Mouse (Mus musculus) liver, postnatal 0 days (tissue): ENCODE results near the gene Slain2.

Experiments
- CTCF ChIP-seq: sonication (generic); IDR thresholded peaks from 2 replicates; pipeline ENCODE4 v1.5.1; 2016; ENCODE audit warnings: antibody characterized with exemption, low read depth
- EP300 ChIP-seq: IDR thresholded peaks from 2 replicates; pipeline ENCODE4 v1.6.1; 2016; ENCODE audit warnings: antibody characterized with exemption, low read depth, mild to moderate bottlenecking

DNA sequence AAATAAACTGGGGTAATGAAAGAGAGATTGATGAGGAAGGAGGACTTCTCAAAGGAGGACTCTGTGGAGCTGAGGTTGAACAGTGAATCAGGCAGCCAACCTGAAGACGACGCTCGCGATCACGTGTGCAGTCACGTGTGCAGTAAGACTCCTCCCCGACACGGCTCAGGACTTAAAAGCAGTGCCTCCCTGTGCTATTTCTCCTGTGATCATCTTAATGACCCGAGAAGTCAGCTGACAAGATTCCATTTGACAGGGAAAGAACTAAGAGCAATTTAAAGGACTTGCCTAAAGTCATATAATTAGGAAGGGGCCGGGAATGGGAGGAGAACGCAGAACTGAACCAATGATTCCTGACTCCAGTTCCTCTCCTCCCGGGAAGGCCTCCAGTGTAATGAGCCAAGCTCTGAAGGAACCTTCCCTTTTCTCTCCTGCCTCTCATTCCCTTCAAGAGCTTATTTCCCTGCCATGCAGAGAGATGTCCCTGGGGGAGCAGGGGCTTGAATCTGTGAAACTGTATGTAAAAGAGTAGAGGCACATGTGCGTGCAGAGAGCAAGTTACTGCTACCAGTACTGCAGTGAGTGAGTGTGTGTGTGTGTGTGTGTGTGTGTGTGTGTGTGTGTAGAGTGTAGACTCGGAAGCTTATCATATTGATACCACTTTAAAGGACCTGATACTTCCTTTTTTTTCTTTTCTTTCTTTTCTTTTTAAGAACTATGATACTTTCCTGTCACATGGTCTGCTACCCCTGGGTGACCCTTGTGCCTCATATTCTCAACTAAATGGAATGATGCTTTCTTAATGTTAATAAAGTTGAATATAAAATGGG, 44.1 kb upstream of the Slain2 start:
- TF ChIP-seq CTCF (no peak), EP300 (no peak)
